Mouse (Mus musculus): Measurements from ENCODE around the gene Atp1b1.

Gene Atp1b1

DNA sequence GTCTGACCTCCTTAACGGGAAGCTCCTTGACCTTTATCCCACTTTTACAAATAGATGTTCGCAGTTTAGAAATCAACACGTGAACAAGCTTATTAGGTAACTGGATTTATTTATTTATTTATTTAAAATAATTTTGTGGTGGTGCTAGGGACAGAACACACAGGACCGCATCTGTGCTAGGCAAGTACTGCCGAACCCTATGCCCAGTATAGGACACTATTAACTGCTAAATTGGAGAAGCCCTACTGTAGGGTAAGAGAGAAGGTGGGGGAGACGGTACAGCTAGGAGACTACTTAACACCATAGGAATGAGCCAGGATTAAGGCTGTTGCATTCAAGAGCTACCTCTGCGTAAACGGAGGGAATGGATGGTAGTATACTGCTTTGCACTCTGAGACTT lies 10.2 kb upstream of the Atp1b1 start:
- no peak for DNase-seq (ENCODE audit: inconsistent age in 2 of 2, low spot score in 1 of 2)

DNA sequence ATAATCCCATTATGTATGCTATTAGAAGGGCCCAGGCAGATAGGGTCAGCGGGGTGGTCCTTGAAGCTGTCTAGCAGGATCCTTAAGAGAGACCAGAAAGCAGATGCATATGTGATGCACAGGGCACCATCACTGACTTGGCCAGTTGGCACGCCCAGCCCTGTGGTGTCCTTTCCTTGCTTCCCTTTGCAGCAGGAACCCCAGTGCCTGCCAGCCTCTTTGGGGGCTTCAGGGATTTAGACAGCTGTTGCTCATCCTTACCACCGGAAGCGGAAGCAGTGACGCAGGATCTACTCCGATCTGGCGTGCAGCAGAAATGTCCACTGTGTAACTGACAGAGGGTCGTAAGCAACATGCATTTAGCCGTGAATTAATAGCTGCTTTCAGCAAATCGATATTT lies 9.3 kb upstream of the Atp1b1 start:
- no peak for DNase-seq (ENCODE audit: inconsistent age in 2 of 2, low spot score in 1 of 2)

DNA sequence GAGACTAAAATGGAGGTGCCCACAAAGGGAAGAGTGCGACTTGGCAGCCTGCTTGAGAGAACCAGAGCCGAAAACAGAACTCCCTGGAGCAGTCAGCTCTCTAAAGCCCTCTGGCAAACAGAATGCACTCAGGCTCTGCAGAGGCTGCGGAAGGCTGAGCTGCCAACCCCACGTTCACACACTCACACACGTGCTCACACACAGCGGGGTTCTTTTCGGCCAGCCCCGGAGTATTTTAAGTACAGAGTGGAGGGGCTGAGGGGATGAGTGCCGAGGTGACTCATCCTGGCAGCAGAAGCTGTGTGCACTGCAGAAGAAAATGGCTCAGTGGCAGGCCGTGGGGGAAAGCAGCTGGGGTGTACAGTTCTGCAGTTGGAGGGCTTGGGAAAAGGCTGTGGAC lies 3.6 kb upstream of the Atp1b1 start:
- peak; percentile 74 to 87 for DNase-seq (ENCODE audit: inconsistent age in 2 of 2, low spot score in 1 of 2)

GRCm38 (mm10) chr1:164460921-164461697 lies 3.0 kb upstream of the Atp1b1 start:
- DNase-seq (ENCODE audit: inconsistent age in 2 of 2, low spot score in 1 of 2): peak in 1 of 2 experiments; percentile 43

DNA sequence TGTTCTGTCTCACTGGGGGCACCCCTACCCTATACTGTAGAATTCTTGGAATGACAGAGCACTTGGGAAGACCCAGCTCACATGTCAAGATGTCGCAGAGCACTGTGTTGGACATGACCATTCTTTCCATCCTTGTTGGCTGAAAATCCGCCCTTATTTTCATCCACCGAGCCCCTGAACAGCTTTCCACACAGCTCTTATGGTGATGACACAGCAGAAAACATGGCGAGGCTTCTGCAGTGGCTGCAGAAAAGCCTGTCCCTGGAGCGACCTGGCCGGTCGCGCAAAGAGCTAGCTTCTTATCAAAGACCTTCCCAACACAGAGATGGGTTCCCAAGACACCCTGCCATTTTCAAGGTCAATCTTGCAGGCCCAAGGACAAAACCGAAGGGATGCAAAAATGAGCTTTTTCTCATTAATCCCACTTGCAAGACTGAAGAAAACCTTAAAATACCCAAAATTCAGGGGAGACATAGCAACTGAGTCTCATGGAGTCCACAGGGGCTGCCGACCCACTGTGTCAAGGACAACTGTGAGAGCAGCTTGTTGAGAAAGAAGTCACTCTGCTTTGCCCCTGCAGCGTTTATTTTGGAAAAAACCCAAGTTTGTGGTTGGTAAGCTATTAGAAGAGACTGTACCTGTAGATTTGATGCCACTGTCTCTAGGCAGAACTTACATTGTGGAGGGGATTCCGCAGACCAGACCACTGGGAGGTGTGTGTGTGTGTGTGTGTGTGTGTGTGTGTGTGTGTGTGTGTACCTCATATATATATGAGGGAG lies 1.2 kb upstream of the Atp1b1 start:
- peak; percentile 44 to 68 for DNase-seq (ENCODE audit: inconsistent age in 2 of 2, low spot score in 1 of 2)

GRCm38 (mm10) chr1:164458621-164459051 lies 481 bp upstream of the Atp1b1 start:
- DNase-seq (ENCODE audit: inconsistent age in 2 of 2, low spot score in 1 of 2): peak in 1 of 2 experiments; percentile 69

- DNase-seq (ENCODE audit: inconsistent age in 2 of 2, low spot score in 1 of 2): peak; percentile 77 to 90
Measured at GRCm38 (mm10) chr1:164457531-164458244, 467 bp downstream of the Atp1b1 start.

DNA sequence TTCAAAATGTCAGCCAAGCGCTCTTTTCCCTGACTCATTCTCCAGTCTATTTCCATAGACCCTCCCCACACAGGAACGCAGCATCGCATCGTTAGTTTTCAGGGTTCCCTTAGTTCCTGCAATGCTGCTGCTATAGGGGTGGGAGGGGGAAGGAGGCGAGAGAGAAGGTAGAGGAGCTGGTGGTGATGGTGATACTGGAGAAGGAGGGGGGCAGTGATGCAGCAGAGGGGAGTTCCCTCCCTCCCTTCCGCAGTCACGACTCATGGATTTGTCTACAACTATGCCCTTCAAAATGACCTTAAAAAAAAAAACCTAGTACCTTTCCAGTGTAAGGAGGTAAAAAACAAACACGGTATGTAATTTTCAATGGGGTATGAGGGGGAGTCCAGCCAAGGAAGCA lies 1.4 kb downstream of the Atp1b1 start:
- no peak for DNase-seq (ENCODE audit: inconsistent age in 2 of 2, low spot score in 1 of 2)

GRCm38 (mm10) chr1:164456065-164456464 lies 2.1 kb downstream of the Atp1b1 start:
- peak; percentile 32 to 64 for DNase-seq (ENCODE audit: inconsistent age in 2 of 2, low spot score in 1 of 2)

DNA sequence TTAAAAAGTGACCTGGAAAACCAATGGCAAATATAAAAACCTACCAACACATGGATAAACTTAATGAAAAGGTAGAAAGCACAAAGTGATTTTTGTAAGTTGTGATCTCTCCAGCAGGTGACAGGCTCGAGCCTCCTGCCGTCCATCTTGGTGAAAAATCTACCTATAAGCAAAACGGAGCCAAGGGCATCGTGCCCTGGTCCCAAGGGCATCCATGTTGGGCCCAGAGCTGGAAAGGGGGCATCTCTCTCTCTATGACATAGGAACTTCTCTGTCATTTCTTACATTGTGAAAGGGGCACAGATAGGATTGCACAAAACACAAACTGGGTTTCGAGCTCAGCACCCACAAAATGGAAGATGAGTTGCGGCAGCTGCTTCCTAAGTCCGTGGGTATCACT lies 2.5 kb downstream of the Atp1b1 start:
- peak; percentile 31 to 58 for DNase-seq (ENCODE audit: inconsistent age in 2 of 2, low spot score in 1 of 2)

DNA sequence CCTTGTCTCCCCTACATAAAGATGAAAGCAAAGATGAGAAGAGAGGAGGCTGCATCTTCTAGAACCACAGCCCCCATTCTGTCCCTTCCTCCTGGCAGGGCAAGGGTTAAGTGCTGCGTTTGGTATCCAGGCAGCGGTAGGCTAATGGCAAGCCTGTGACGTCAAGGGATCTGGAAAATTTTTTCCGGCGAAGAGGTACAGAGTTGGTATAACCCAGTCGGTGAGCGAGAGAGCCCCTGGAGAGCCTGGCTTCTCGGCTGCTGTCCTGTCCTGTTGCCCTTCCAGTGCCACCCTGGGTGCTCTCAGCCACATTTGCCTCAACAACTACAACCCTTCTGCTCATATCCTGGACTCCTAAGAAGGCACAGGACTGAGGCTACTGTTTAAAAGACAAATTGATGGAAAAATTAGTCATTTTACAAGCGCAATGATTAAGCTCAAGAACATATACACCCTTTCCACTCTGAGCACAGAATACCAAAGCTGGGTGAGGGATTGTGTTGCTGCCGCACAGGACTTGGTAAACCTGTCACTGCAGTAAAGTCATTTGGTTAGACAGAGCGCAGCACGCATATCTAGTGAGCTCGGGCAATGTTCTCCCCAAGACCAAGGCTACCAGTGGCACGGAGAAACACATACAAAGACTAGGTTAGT lies 3.3 kb downstream of the Atp1b1 start:
- peak; percentile 76 to 90 for DNase-seq (ENCODE audit: inconsistent age in 2 of 2, low spot score in 1 of 2)

DNA sequence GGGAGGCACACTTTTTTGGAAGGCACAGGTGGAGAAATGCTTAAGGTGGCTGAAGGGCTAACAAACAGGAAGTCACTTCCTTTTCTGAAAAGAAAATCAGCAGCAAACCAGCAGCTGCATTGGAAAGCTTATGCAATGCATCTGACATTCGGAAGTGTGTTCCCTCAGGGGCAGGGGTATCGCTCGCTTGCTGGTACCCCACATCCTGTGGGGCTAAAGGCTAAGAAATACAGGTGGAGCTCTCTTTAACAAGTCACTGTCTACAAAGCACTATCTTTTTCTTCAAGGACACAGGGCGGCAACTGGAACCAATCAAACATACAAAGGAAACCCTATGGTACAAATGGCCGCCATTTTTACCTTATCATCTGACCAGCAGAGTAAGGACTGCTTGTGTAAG lies 4.4 kb downstream of the Atp1b1 start:
- no peak for DNase-seq (ENCODE audit: inconsistent age in 2 of 2, low spot score in 1 of 2)

DNA sequence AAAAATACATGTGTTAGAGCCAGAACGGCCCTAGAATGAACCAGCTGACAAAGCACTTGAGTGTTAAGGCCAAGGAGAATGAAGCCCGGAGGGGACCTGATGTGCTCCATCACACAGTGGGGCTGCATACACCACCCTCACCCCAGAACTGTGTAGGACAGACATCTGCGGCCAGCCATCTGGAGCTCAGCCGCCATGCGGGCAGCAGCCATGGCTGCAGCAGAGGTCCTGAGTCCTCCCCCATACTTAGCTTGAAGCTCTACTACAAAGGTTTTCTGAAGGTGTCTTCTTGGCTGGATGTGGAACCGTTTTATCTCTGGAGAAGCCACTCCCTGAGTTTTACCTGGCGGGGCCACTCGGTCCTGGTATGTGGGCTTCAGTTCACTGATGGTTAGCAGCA lies 5.0 kb downstream of the Atp1b1 start:
- DNase-seq (ENCODE audit: inconsistent age in 2 of 2, low spot score in 1 of 2): no peak

DNA sequence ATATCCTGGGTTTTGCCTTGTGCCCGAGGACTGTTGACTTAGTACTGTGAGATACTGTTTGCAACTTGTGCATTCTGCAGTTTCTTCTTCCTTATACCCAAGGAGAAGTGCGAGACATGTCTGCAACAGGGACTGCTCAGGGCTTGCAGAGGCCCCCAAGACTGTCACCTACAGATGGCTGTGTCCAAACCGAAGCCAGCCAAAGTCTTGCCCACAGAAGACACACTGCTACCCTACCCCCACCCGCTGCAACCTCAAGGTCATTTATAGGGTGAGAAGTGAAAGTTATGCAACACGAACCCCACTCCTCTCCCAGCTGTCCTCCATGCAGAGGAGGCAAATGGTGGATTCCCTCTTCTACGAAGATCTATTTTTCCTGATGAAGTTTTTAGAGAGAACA lies 5.6 kb downstream of the Atp1b1 start:
- DNase-seq (ENCODE audit: inconsistent age in 2 of 2, low spot score in 1 of 2): no peak

DNA sequence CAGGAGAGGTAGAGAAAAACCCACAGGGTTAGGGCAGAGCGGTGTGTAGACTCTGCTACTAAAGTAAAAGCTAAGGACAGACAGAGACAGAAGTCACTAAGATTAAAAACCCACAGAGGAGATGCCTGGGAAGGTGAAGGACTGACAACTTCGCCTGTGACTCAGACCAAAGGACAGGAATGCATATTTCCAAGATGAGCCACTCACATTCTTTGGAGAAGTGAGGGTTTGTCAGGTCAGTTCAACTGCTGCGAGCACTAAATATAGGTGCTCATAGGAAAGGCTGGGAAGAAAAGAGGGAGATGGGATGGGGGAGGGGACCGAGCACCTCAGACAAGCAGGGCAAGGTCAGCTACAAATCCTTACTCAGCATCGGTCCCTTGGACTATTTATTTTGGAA lies 6.8 kb downstream of the Atp1b1 start:
- DNase-seq (ENCODE audit: inconsistent age in 2 of 2, low spot score in 1 of 2): peak; percentile 50 to 73

- no peak for DNase-seq (ENCODE audit: inconsistent age in 2 of 2, low spot score in 1 of 2)
Measured at GRCm38 (mm10) chr1:164450644-164451043, 7.5 kb downstream of the Atp1b1 start.

GRCm38 (mm10) chr1:164450231-164450630 lies 7.9 kb downstream of the Atp1b1 start:
- no peak for DNase-seq (ENCODE audit: inconsistent age in 2 of 2, low spot score in 1 of 2)

DNA sequence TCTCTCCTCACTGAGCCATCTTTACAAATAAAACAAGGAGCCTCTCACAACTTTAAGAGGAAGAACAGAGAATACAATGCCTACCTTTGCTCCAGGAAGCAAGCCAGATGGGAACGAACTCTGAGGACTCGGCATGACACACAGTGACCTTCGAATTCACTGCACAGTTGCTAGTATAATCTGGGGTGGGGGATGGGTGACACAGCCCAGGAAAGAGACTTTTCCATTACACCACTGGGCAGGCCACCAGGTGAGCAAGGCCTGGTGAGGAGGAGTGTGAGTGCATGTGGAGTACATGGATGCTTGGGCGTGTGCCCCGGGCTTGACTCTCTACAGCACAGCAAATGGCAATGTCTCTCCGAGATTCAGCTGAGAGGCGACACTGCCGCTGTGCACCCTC lies 8.5 kb downstream of the Atp1b1 start:
- DNase-seq (ENCODE audit: inconsistent age in 2 of 2, low spot score in 1 of 2): peak; percentile 31 to 51

- DNase-seq (ENCODE audit: inconsistent age in 2 of 2, low spot score in 1 of 2): no peak
Measured at GRCm38 (mm10) chr1:164447521-164447920, 10.6 kb downstream of the Atp1b1 start.

DNA sequence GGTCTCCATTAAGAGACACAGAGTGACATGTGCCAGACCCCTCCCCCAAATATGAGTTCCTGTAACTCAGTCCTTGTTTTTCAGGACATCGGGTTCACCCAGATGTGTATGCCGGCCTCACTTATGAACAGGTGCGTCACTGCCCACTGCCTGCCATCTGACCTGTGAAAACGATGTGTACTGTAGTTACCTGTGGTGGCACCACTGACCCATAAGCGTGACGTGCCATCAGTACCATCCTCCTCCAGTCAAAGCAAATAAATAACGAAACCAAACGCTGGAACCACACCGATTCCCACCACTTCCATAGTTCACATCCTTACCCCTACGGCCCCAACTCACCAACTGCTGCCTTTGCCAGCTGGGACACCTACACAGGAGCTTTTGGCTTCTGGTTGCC lies 11.6 kb downstream of the Atp1b1 start:
- no peak for DNase-seq (ENCODE audit: inconsistent age in 2 of 2, low spot score in 1 of 2)

DNA sequence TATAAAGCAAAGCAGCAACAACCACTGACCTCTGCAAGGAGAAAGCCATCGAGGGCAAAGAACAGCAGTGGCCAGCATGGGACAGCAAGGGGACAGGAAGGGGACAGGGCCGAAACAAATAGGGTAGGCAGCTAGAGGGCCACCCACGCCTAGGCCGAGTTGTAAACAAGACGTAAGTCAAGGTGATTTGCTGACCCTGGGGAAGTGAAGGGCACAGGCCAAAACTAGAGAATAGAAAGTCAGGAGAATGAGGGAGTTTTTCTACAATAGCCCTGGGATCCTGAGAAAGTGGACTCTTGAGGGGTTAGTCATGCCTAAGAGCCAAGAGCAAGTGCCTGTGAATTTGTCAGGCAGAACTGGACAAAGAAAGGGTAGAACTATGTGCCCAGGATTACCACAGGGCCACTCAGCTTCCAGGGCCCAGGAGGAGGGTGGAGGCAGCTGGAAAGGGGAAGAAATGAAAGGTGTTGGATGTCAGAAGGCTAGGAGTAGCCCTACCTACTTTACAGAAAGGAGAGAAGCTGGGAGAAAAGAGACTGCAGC lies 12.5 kb downstream of the Atp1b1 start:
- peak in 1 of 2 experiments; percentile 55 for DNase-seq (ENCODE audit: inconsistent age in 2 of 2, low spot score in 1 of 2)
